Mouse (Mus musculus): Measurements from ENCODE around the gene Jagn1. TPM values are rescaled to one million over a fixed set of nuclear protein-coding genes. Genes with fewer than 3 reads are reported as not detected.
A peak's percentile ranks its signal among the peaks of the same experiment; 100 is the strongest.

Gene Jagn1
- total RNA-seq (2021), result 10 to 100 TPM; 42.8 to 48.0 TPM

- DNase-seq (ENCODE audit: extremely low spot score in 1 of 2, low spot score in 1 of 2), result peak; percentile 78 to 91
Measured at GRCm38 (mm10) chr6:113442442-113443090, at the start of gene Jagn1. Jagn1 (plus strand) TSS chr6:113442569.

DNA sequence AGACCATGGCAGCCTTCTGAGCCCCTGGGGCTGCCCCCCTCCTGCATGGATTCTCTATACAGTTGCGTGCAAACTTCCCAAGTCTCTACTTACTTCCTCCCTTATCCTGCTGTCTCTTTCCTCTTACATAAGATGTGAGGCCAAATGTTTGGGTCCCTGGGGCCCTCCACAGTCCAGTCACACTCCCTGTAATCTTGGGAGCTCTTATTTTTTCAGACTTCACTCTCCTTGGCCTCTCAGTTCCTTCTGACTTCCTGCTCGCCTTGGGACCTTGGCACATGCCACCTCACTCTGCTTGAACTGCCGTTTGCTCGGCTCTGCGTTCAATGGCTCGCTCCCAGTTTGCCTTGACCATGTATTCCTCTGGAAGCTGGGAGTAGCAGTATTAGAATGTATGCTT, 48.4 kb upstream of the Jagn1 start:
- no peak for DNase-seq (ENCODE audit: extremely low spot score in 1 of 2, low spot score in 1 of 2)

GRCm38 (mm10) chr6:113394811-113395210, 47.6 kb upstream of the Jagn1 start:
- DNase-seq (ENCODE audit: extremely low spot score in 1 of 2, low spot score in 1 of 2), result no peak

DNA sequence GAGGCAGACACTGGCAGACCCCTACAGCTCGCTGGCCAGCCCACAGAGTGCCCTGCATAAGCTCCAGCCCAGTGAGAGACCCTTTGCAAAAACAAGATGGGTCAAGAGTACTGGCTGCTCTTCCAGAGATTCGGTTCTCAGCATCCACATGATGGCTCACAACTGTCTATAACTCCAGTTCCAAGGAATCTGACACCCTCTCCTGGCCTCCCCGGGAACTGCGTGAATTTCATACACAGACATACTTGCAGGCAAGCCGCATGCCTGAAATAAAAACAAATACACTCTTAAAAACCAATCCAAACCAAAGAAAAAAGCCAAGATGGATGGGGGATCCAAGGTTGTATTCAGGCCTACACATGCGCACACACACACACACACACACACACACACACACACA, 46.9 kb upstream of the Jagn1 start:
- no peak for DNase-seq (ENCODE audit: extremely low spot score in 1 of 2, low spot score in 1 of 2)

DNA sequence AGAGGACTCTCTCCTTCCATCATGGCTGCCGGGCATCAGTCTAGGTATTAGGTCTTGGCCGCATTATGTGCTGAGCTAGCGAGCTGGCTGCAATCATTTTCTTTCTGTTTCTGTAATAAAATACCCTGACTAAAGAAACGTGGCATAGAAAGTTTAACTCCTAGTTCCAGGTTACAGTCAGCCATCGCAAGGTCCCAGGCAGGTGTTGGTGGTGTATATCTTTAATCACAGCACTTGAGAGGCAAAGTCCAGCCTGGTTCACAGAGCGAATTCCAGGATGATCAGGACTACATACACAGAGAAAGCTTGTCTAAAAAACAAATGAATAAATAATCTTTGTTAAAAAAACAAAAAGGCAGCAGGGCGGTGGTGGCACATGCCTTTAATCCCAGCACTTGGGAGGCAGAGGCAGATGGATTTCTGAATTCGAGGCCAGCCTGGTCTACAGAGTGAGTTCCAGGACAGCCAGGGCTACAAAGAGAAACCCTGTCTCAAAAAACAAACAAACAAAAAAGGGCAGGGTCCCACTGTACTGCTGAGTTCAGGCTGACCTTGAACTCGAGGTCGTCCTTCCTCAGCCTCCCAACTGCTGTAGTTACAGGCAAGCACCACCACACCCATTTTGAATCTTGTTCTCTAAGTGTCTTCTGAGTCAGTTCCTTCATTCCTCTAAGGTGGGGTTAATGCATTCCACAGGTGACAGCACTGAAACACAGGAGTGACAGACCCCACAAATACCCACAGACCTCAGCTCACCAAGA, 45.9 kb upstream of the Jagn1 start:
- no peak for DNase-seq (ENCODE audit: extremely low spot score in 1 of 2, low spot score in 1 of 2)

DNA sequence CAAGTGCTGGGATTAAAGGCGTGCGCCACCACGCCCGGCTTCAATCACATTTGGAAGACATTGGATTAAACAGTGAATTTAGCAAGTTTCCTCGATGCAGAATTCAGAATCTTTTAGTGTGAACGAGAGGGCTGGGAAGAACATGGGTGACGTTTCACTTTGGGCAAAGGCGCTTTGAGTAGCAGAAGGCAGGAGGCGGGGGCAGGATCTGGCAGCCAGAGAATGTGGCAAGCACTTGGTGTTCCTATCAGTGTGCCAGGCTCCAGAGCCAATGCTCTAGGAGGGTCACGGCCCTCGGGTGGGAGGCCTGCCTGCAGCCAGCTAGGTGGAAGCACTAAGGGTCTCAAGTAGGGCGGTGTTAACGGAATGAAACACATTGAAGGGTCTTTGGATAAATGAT, 40.3 kb upstream of the Jagn1 start:
- peak; percentile 41 to 42 for DNase-seq (ENCODE audit: extremely low spot score in 1 of 2, low spot score in 1 of 2)

DNA sequence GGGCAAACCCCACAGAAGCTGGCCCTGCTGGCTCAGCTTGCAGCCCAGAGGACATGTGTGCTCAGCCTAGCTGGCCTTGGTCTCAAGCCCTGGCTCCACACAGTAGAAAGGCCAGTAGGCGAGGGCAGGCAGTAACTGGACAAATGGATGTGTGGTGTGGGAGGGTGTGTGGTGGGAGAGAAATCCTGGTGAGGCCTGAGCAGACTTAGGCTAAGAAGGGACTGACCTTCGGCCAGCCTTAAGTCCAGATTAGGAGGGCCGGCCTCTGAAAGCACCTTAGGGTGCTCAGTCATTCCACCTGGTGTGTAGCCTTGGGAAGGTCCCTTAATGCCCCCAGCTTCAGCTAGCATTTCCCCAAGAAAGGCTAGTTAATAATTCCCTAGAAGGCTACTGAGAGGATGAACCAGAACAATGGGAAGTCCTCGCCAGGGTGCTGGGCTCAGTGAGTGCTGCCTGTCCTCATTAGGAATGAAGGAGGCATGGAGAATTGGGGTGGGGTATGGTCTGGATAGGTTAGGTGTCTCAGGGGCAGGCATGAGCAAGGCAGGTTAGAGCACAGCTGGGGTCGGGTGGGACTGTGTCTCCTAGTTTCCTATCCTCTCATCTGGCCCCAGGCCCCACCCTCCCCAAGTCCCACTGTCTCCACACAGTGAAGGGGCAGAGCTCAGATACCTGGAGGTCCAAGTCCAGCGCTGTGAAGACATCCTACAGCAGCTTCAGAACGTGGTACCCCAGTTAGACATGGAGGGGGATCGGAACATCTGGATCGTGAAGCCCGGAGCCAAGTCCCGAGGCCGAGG, 37.5 kb upstream of the Jagn1 start:
- no peak for DNase-seq (ENCODE audit: extremely low spot score in 1 of 2, low spot score in 1 of 2)

GRCm38 (mm10) chr6:113405483-113405882, 36.9 kb upstream of the Jagn1 start:
- no peak for DNase-seq (ENCODE audit: extremely low spot score in 1 of 2, low spot score in 1 of 2)

GRCm38 (mm10) chr6:113406683-113407082, 35.7 kb upstream of the Jagn1 start:
- DNase-seq (ENCODE audit: extremely low spot score in 1 of 2, low spot score in 1 of 2), result no peak

DNA sequence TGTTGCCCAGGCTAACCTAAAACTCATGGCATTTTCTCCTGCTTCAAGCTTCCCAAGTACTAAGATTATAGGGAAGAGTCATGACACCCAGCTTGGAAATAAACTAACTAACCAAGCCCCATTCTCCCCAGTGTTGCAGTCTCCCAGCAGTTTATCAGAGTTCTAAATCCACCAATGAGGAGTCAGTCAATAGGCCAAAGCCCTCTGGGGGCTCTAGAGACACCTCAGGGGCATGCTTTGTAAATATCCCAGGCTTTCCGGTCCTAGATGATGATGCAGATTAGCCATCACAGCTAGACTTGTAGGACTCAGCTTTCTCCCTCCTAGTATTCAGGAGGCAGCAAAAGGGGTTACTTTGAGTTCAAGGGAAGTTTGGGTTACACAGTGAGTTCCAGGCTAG, 32.4 kb upstream of the Jagn1 start:
- no peak for DNase-seq (ENCODE audit: extremely low spot score in 1 of 2, low spot score in 1 of 2)

- no peak for DNase-seq (ENCODE audit: extremely low spot score in 1 of 2, low spot score in 1 of 2)
Measured at GRCm38 (mm10) chr6:113416416-113416815, 26.0 kb upstream of the Jagn1 start.

GRCm38 (mm10) chr6:113418441-113419198, 23.7 kb upstream of the Jagn1 start:
- DNase-seq (ENCODE audit: extremely low spot score in 1 of 2, low spot score in 1 of 2), result peak in 1 of 2 experiments; percentile 35

- peak; percentile 98 to 100 for DNase-seq (ENCODE audit: extremely low spot score in 1 of 2, low spot score in 1 of 2)
Measured at GRCm38 (mm10) chr6:113419199-113419587, 23.2 kb upstream of the Jagn1 start, which contains the start of gene Rpusd3. Rpusd3 (minus strand) TSS chr6:113419340.

DNA sequence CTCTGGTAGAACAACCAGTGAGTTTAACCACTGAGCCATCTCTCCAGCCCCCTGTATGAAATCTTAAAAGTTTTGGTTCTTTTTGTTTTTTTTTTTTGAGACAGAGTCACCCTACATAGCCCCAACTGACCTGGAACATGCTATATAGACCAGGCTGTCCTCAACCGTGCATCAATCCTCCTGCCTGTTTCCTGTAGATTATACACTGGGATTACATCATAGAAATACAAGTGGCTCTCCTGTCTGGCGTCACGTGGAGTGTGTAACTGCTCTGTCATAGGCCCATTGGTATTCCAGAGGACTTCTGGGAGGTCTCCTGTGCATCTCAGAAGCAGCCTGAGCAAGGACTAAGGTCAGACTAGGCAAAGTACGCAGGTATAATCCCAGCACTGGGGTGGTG, 19.4 kb upstream of the Jagn1 start:
- no peak for DNase-seq (ENCODE audit: extremely low spot score in 1 of 2, low spot score in 1 of 2)

DNA sequence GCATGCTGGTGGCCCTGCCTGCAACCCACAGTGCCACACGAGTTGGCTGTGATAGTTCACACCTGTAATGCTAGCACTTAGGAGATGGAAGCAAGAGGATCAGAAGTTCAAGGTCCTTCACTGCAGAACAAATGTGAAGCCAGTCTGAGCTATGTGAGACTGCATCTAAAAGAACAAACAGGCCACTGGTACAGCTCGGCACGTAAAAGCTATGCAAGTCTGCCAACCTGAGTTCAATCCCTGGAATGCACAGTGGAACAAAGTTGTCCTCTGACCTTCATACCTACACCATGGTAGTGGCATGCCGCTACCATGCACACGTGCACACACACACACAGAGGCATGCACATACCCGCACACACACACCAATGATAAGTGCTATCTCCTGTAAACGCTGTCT, 18.2 kb upstream of the Jagn1 start:
- no peak for DNase-seq (ENCODE audit: extremely low spot score in 1 of 2, low spot score in 1 of 2)

DNA sequence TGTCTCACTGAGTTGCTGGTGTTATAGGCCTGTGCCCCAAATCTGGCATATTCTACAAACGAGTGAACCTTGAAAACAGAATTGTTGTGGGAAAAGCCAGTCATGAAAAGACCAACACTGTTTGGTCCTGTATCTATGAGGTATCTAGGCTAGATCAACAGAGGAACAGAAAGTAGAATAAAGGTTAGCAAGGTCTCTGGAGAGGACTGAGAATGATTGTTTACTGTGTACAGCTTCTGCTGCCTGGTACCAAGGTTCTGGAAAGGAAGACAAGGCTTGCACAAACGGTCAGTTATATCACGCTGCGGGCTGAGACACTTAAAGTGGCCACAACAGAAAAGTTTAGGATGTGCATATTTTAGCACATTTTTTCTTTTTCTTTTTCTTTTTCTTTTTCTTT, 15.7 kb upstream of the Jagn1 start:
- DNase-seq (ENCODE audit: extremely low spot score in 1 of 2, low spot score in 1 of 2), result no peak

DNA sequence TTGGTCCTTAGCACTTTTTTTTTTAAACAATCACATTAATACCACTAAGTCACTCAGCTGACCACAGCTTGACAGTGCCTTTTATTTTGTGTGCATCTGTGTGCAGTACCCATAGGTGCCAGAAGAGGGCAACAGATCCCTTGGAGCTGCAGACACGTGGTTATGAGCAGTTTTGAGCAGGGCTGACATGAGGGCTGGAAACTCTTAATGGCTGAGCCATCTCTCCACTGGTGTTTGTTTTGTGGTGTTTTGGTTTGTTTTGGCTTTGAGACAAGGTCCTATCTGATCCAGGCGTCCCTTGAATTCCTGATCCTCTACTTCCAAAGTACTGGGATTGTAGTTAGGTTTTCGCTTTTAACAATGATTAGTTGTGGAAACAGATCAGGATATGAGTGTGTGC, 15.0 kb upstream of the Jagn1 start:
- no peak for DNase-seq (ENCODE audit: extremely low spot score in 1 of 2, low spot score in 1 of 2)

DNA sequence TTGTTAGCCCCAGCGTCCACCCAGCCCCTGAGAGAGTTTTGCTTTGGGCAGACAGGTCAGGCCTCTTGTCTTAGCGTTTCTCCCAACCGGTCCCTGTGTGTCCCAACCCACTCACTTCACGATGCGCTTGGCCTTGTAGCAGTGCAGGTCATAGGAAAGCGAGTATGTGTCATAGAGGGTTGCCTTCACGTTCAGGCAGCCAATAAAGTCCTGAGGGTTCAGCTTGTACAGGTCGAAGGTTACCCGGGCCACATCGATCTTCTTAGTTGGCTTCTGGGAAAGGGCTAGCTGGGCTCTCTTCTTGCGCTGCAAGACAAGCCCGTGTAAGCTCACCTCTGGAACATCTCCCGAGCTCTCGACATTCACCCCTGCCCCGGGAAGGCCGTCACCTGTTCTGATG, 14.4 kb upstream of the Jagn1 start:
- DNase-seq (ENCODE audit: extremely low spot score in 1 of 2, low spot score in 1 of 2), result no peak

DNA sequence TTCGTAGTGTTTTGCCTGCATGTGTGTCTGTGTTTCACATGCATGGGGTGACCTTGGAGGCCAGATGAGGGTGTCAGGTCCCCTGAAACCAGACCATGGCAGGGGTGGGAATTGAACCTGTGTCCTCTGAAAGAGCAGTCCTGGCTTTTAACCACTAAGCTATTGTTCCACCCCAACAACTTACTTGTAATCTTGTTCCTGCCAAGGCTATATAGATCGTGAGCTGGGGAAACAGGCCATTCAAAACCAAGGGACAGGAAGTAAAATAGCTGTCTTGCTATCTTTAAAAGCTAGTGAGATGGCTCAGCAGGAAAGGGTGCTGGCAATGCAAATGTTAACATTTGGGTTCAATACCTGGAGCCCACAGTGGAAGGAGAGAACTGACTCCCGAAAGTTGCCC, 12.4 kb upstream of the Jagn1 start:
- DNase-seq (ENCODE audit: extremely low spot score in 1 of 2, low spot score in 1 of 2), result no peak

- no peak for DNase-seq (ENCODE audit: extremely low spot score in 1 of 2, low spot score in 1 of 2)
Measured at GRCm38 (mm10) chr6:113430846-113431245, 11.5 kb upstream of the Jagn1 start.

GRCm38 (mm10) chr6:113431801-113432200, 10.6 kb upstream of the Jagn1 start:
- no peak for DNase-seq (ENCODE audit: extremely low spot score in 1 of 2, low spot score in 1 of 2)

All from layer of hippocampus, postnatal 25 days (tissue).